Mouse (Mus musculus) kidney, adult 2 months (tissue): ENCODE measurements around the gene Tek.

ENCODE experiments used
- CTCF ChIP-seq: fragments of 200-500 bp; conservative IDR thresholded peaks from 2 replicates; pipeline ENCODE4 v1.5.1; 2011; ENCODE audit warnings: low read depth, mild to moderate bottlenecking, control low read depth, low read length, moderate library complexity, mixed read lengths; ENCODE audit not compliant: insufficient read depth, insufficient read length
- POLR2A ChIP-seq: fragments of 200-500 bp; IDR thresholded peaks from one replicate; pipeline ENCODE4 v1.6.1; 2011; ENCODE audit warnings: low read depth, low read length, control low read depth

DNA sequence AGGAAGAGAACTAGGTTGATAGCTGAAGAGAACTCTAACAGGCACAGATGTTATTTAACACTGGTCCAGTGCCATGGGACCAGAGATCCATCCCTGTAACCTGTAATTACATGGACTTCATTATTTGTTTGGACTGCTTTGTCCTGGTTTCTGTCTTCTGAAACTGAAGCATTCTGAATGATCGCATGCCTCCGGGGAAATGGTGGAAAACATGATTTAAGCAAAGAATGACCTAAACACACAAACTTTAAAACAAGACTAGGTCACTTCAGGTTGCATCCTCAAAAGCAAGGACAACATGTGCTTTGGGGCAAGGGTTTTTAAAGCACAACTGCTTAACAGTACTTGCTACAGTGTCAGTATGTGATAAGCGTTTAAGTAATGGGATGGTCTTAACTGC is 8.2 kb downstream of the Tek start:
- TF ChIP-seq CTCF (no peak), POLR2A (no peak)
